Mouse (Mus musculus) heart, postnatal 0 days (tissue): ENCODE measurements around the gene Leprot.

Experiments
- CTCF ChIP-seq: IDR thresholded peaks from 2 replicates; pipeline ENCODE4 v1.5.1; 2016; ENCODE audit warnings: antibody characterized with exemption, control low read depth, low read depth
- EP300 ChIP-seq: IDR thresholded peaks from 2 replicates; pipeline ENCODE4 v1.6.1; 2016; ENCODE audit warnings: antibody characterized with exemption, low read depth

DNA sequence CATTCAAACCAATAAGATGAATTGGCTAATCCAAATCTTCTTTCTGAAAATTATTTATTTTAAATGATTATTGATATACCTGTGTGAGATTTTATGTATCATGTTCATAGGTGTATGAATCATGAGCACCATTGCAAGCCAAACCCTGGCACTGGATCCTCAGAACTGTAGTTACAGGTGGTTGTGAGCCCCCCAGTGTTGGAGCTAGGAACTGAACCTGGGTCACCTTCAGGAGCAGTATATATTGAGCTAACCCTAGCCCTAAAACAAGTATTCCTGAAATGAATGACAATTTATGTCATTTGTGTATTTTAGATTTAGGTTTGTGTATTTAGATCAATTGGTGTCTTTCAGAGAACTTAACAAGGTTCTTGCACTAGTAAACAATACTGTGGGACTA lies 45.8 kb upstream of the Leprot start:
- TF ChIP-seq CTCF, result peak; percentile 44
- no peak for TF ChIP-seq EP300
